Mouse (Mus musculus) B cell, adult 67 days (primary cell): ENCODE results near the gene Cops9. TPM values are rescaled to one million over a fixed set of nuclear protein-coding genes. Genes with fewer than 3 reads are reported as not detected.

Experiments used
- total RNA-seq, 2 experiments: library from RNA; stranded (reverse); gene quantifications; 4 replicates each; pipeline ENCODE4 v1.2.4; 2023

Cops9 gene
- 10 to 100 TPM; 62.8 to 70.7 TPM for total RNA-seq

GRCm38 (mm10) chr1:92641514-92642272, at the start of gene Cops9:
Gene Cops9, minus strand, starts transcription at chr1:92641985.

GRCm38 (mm10) chr1:92648673-92649072, 6.9 kb upstream of the Cops9 start, which contains the start of gene Otos:
Gene Otos, minus strand, starts transcription at chr1:92648841.

GRCm38 (mm10) chr1:92617488-92617887, 24.3 kb downstream of the Cops9 start, which contains the start of gene Olfr12:
Gene Olfr12, plus strand, starts transcription at chr1:92617788.

GRCm38 (mm10) chr1:92605482-92605881, 36.3 kb downstream of the Cops9 start, which contains the start of gene Olfr1410:
Gene Olfr1410, plus strand, starts transcription at chr1:92605782.

GRCm38 (mm10) chr1:92594111-92594510, 47.7 kb downstream of the Cops9 start, which contains the start of gene Olfr1411:
Gene Olfr1411, plus strand, starts transcription at chr1:92594411.

Other genes starting within 250 kb of the Cops9 start
- 100 to 1,000 TPM; 107 to 121 TPM for gene Ndufa10, start 168.1 kb downstream of the Cops9 start, total RNA-seq
- not detected for gene Olfr1416, start 156.9 kb downstream of the Cops9 start, total RNA-seq
- gene Olfr1415, start 145.9 kb downstream of the Cops9 start, total RNA-seq, result not detected
- gene Olfr1414, start 123.3 kb downstream of the Cops9 start, total RNA-seq, result not detected
- not detected for gene Olfr1413, start 70.7 kb downstream of the Cops9 start, total RNA-seq
- gene Olfr1412, start 56.2 kb downstream of the Cops9 start, total RNA-seq, result not detected
- gene Olfr1411, start 47.6 kb downstream of the Cops9 start, total RNA-seq, result not detected
- not detected for gene Olfr1410, start 36.2 kb downstream of the Cops9 start, total RNA-seq
- not detected for gene Olfr12, start 24.2 kb downstream of the Cops9 start, total RNA-seq
- gene Otos, start 6.9 kb upstream of the Cops9 start, total RNA-seq, result not detected
- gene Gpc1, start 189.7 kb upstream of the Cops9 start, total RNA-seq, result not detected